Mouse (Mus musculus): ENCODE measurements around the gene Helz2.
"Not testable (repeated sequence)": the region's sequence is repeated elsewhere in the genome, so short reads cannot be mapped to it uniquely, and the experiment has no call there.

The Helz2 gene

GRCm38 (mm10) chr2:181196628-181197300 lies 45.1 kb downstream of the Helz2 start:
- no peak for DNase-seq (ENCODE audit: low read depth, low spot score)

- DNase-seq (ENCODE audit: low read depth, low spot score): no peak
Measured at GRCm38 (mm10) chr2:181193044-181193443, 48.8 kb downstream of the Helz2 start.

DNA sequence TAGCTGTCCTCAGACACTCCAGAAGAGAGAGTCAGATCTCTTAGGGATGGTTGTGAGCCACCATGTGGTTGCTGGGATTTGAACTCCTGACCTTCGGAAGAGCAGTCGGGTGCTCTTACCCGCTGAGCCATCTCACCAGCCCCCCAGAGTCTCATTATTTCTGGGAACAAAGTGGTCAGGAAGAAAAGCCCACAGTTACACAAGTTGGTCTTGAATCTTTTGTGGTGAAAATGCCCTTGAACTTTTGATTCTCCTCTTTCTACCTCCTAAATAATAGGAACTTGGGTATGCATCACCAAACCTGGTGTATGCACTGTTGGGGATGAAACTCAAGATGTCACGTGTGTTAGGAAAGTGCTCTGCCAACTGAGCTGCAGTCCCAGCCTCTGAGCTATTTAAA lies 49.9 kb downstream of the Helz2 start:
- DNase-seq (ENCODE audit: low read depth, low spot score): no peak

DNA sequence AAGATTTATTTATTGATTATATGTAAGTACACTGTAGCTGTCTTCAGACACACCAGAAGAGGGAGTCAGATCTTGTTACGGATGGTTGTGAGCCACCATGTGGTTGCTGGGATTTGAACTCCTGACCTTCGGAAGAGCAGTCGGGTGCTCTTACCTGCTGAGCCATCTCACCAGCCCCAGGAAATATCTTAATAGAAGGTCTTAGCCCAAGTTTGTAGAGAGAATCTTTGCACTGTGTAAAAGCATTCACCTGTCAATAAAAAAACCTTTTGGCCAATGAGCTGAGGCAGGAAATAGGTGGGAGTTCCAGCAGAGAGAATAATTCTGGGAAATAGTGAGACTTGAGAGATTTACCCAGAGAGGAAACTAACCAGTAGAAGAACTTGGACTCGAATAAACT lies 50.4 kb downstream of the Helz2 start:
- not testable (repeated sequence) for DNase-seq (ENCODE audit: low read depth, low spot score)

DNA sequence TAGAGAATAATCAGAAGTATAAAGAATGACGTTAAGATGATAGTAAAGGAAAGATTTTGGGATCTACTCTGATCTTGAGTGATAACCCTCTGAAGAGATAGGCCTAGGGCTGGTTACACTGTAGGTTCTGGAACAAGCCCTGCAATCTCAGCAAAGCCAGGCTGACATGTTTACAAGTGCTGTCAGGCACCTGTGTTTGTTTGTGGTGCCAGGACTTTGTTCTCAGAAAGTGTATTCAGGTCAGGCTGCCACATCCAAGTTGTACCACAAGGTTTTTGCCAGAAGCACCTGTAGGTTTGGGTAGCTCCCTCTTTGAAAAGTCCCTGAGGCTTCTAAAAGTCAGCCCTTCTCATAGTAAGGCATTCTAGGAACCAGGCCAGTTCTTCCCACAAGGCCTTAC lies 52.5 kb downstream of the Helz2 start:
- DNase-seq (ENCODE audit: low read depth, low spot score): no peak

DNA sequence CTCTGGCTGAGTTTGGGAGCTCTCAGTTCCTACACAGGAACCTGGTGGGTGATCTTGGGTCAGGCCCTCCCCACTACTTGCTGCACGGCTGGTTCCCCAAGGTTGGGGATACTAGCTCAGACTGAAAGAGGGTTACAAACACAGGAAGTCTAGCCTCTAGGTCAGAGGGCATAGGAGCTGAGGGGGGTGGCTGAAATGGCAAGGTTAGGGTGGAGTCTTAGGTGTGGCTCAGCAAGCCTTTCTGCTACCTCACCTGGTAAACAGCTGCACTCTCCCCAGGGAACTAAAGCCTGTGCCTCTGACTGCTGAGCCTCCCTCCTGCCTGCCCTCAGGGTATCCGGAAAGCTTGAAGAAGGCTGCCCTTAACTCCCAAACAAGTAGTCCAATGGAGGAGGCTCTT lies 53.1 kb downstream of the Helz2 start:
- DNase-seq (ENCODE audit: low read depth, low spot score): no peak

- peak; percentile 86 for DNase-seq (ENCODE audit: low read depth, low spot score)
Measured at GRCm38 (mm10) chr2:181187121-181188000, 54.5 kb downstream of the Helz2 start, which contains the start of gene Ppdpf. TSS of gene Ppdpf (plus strand) at chr2:181187247.

GRCm38 (mm10) chr2:181186635-181187034 lies 55.2 kb downstream of the Helz2 start:
- DNase-seq (ENCODE audit: low read depth, low spot score): peak; percentile 78

DNA sequence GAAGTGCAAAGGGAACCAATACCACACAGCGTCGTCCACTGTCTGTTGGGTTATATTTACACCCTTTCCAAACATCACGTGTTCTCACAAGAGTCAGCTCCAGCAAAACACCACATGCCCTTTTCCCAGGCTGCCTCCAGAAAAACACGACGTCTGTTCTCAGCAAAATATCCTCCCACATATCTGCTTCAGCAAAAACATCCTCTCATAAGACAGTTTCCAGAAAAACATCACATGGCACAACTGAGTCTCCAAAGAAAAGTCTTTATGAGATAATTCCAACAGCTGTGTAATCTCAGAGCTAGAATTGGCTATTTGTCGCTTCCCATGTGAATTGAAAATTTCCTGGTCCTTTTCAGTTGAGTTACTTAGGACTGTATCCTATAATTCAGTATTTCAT lies 60.9 kb downstream of the Helz2 start:
- DNase-seq (ENCODE audit: low read depth, low spot score): no peak

DNA sequence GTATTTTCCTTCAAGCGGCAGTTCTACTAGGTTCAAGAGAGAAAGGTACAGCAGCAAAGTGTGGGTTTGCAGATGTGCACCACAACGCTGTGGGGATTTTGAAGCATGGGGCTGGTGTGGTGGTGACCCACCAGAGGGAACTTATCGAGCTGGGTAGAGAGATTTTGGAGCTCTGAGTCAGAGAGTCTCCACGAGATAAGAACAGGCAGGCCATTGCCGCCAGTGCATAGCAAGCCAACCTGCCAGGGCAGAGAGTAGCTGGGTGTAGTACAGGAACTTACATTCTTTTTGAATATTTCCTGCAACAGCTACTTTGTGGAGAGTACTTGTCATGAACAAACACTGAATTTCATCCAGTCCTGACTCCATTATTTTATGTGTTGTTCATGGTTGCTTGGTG lies 63.4 kb downstream of the Helz2 start:
- DNase-seq (ENCODE audit: low read depth, low spot score): no peak

GRCm38 (mm10) chr2:181178015-181178414 lies 63.8 kb downstream of the Helz2 start:
- no peak for DNase-seq (ENCODE audit: low read depth, low spot score)

Measured in brain, embryonic 18.5 days (tissue).